Mouse (Mus musculus) spleen, adult 10 weeks (tissue): ENCODE measurements around the gene Clk2. TPM values are rescaled to one million over a fixed set of nuclear protein-coding genes. Genes with fewer than 3 reads are reported as not detected.

Source experiments
- polyA plus RNA-seq: library from polyadenylated mRNA; stranded (reverse); fragments of 350-450 nt; fragmentation: Illumina TruSeq; extraction: RNeasy Lipid Tissue Mini Kit (QIAGEN cat#74804); gene quantifications from one replicate; pipeline ENCODE4 v1.2.3, GENCODE M21; 2015; ENCODE audit warnings: low replicate concordance; ENCODE audit not compliant: insufficient read depth

Clk2 gene
- 91.6 TPM for polyA plus RNA-seq

DNA sequence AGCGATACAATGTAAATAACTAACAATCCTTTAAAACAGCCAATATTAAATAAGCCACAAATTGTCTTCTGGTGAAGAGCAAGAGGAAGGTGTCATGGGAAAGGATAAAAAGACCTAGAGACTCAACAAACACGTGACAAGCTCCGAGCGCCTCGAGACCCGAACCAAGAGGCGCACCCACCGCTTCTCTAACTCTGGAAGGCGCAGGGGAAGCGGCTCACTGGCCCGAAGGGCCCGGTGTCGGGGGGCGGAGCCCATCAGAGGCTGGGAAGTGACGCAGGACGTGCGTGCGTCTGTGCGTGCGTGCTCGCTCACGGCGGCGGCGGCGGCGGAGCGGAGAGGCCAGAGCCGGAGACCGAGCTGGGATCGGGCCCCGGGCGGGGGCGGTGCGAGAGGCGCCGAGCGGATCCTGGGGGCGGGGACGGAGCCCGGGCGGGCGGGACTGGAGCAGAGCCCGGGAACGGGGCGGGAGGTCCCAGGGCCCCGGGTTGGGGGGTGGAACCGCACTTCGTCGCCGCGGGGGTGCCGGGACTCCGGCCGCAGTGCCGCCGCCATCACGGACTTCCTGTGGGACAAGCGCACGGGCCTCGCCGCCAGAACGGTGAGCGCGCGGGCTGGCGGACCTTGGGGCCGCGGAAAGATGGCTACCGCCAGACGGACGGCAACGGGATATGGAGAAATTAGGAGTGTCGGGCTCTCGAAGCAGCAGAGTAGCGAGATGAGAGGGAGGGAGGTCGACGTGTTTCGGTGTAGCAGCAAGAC lies at the start of gene Clk2:
TSS of gene Clk2 (plus strand) at position 290 of the 762 bp plus-strand sequence.

DNA sequence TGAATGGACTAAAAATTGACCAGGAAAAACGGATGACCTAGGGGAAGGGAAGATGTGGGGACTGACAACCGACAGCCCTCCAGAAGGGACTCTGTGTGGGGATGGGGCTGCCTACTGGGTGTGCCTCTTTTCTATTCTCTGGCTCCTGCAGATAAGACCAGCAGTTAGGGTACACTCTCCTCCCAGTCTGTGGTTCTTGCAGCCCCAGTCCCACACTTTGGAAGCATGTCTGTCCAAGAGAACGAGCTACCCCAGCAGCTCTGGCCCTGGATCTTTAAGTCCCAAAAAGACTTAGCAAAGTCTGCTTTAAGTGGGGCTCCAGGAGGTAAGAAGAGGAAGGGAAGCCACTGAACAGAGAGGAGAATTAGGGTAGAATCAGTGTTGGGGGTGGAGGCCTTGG lies 28.6 kb upstream of the Clk2 start, which contains the start of gene Pklr:
TSS of gene Pklr (plus strand) at position 185 of the 400 bp plus-strand sequence.

DNA sequence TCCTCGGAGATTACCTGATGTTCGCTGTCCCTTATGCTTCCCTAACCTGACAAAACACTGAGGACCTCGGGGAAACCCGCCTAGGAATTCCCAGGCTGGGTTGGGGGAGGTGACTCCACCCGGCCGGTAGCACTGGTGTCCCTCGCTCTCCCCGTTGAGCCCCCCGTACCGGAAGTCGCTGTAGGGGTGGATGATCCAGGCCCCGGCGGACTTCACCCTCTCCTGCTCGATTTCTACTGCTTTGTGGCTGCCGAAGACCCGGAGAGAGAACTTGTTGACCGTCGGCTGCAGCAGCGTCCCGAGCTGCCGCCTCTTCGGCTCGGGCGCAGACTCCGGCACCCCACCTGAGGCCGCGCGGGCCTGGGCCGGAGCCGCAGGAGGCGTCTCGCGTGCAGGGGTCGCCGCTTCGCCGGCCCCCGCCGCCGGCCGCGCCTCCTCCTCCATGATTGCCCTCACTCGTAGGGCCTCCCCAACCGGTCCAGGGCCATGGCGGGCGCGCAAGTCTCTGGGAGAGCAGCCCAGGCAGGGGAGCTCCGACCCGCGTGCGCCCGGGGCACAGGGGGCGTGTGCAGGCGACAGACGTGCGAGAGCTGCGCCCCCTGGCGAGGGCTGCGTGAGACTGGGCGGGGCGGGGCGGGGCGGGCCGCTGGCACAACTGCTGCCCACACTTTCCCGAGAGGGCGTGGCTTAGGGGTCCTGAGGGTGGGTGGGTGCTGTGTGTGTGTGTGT lies 4.8 kb upstream of the Clk2 start, which contains the start of gene Hcn3:
TSS of gene Hcn3 (minus strand) at position 581 of the 729 bp plus-strand sequence.

DNA sequence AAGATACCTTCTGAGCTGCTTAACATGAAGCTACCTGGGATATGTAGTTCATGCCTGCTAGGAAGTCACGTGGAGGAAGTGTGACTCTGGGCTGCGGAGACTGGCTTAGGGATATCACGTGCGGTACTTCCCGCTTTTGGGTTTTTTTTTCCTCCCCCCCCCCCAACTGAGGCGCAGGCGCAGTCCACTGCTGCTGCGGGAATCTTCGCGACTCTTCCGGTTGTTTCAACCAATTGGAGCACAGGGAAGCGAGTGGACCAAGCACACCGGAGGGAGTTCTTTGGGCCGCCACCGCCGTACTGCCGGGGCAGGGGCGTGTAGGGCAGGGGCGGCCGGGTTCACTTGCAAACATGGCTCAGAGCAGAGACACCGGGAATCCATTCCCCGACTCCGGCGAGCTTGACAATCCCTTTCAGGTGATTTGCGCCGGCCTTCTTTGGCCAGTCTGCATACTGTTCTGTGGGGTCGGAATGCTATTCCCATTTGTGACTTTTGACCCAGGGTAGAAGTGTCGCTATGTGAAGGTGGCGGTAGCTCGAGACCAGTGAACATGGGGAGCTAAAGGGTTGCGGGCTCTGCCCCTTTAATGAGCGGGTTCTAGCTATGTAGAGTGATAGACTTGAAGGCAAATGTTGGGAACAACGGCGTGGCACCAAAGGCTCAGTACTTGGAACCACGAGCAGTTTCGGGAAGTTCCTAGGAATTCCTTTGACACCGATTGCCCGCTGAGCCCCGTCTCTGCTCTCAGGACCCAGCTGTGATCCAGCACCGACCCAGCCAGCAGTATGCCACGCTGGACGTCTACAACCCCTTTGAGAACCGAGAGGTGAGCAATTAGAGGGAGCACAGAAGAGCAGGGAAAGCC lies 12.9 kb downstream of the Clk2 start, which contains the start of gene Scamp3:
TSS of gene Scamp3 (plus strand) at position 232 of the 865 bp plus-strand sequence.

DNA sequence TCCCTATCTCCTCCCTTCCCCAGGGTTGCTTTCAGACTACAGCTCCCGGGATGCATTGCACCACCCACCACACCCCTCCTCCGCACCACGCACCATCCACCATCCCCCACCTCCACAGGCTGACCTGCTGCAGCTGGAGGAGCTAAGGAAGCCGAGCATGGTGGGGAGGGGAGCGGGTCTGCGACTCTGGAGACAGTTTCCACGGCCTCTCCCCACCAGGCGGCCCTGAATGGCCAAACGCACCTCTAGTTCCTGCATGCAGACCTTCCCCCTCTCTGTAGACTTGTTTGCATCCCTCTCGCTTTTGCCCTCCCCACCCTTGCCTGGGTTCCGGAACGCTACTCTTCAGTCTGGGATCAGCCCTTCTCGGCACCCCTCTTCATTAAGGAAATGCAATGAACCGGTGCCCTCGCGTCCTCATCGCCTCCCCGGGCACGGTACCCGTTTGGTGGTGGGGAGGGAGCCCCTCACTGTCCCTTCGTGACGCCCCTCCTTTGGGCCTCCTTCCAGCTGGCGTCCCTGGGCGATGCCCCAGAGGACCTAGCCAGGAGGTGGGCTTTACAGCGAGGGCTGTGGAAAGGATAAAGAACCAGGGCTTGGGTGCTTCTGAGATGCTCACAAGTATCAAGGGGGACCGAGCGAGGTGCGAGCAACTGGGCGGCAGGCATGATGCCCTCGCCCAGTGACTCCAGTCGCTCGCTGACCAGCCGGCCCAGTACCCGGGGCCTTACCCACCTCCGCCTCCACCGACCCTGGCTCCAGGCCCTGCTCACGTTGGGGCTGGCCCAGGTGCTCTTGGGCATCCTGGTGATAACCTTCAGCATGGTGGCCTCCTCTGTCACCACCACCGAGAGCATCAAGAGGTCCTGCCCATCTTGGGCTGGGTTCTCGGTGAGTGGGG lies 18.7 kb downstream of the Clk2 start, which contains the start of gene Fam189b:
TSS of gene Fam189b (plus strand) at position 86 of the 901 bp plus-strand sequence.

DNA sequence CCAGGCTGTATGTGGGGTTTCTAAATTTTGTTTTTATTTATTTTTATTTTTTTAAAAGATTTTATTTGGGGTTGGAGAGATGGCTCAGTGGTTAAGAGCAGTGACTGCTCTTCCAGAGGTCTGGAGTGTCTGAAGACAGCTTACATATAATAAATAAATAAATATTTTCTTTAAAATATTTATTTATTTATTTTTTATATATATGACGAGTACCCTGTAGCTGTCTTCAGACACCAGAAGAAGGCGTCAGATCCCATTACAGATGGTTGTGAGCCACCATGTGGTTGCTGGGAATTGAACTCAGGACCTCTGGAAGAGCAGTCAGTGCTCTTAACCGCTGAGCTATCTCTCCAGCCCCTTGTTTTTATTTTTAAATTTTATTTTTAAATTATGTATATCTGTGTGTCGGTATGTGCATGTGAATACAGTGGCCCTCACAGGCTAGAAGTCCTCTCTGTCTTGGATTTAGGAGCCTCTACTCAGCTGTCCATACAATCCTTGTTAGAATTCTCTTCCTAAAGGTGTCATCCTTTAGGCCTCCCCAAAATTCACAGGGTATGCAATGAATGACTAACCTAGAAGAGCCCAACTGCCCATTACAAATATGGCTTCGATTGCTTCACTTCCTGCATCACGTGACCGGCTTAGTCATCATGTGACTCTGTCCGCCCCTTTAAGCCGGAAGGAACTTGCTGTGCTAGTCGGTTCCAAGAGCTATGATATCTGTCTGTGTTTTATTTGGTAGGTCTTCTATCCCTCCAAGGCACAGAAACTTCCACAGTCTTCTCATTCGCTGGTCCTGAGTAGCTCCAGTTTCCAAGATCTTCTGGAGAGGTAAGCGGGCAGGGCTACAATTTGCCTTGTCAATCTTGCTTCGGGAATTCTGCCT lies 37.9 kb downstream of the Clk2 start, which contains the start of gene Gba:
TSS of gene Gba (plus strand) at position 676 of the 889 bp plus-strand sequence.

DNA sequence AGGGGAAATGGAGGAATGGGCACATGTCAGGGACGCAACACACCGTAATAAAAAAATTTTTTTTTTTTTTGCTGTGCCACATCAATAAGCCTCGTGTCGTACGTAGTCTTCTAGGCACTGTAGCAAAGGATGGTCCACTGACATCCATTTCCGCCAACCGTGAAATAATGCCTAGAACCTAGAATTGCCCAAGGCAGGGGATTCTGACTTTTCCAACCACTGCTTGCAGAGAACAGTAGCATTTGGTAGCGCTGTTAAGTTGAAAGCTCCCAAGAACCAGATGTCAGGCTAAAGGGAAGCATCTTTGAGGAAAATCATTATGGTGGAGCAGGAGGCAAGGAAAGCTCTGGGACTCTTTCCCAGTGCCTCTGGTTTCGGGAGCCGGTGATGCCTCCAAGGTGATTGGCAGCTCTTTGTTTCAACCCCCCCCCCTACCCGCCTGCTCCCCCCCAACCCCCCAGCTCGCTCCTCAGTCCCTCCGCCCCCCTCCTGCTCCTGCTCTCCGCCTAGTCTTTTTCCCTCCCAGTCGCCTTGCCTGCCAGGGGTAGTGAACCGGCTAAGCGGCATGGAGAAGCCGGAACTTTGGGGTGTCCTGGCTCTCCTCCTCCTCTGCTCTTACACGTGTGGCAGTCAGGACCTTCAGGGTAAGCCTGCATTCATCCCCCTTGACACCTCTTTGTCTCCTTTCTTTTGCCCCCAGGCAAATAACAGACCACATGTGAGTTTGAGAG lies 50.3 kb downstream of the Clk2 start, which contains the start of gene Thbs3:
TSS of gene Thbs3 (plus strand) at position 500 of the 731 bp plus-strand sequence.

Other genes with a start within 250 kb of the Clk2 start
- gene Ash1l, start 214.2 kb upstream of the Clk2 start, polyA plus RNA-seq: 56.6 TPM
- gene Dap3, start 213.6 kb upstream of the Clk2 start, polyA plus RNA-seq: 82.1 TPM
- 22.4 TPM for gene Rusc1, start 71.5 kb upstream of the Clk2 start, polyA plus RNA-seq
- gene Gm43738, start 63.7 kb upstream of the Clk2 start, polyA plus RNA-seq: not detected
- gene Fdps, start 62.8 kb upstream of the Clk2 start, polyA plus RNA-seq: 37.3 TPM
- gene Pklr, start 28.7 kb upstream of the Clk2 start, polyA plus RNA-seq: 1.8 TPM
- 0.23 TPM for gene Hcn3, start 4.6 kb upstream of the Clk2 start, polyA plus RNA-seq
- gene Scamp3, start 12.7 kb downstream of the Clk2 start, polyA plus RNA-seq: 49.7 TPM
- 19.3 TPM for gene Fam189b, start 18.3 kb downstream of the Clk2 start, polyA plus RNA-seq
- 71.7 TPM for gene Gba, start 38.1 kb downstream of the Clk2 start, polyA plus RNA-seq
- 2.9 TPM for gene Thbs3, start 50.4 kb downstream of the Clk2 start, polyA plus RNA-seq
- gene Mtx1, start 62.3 kb downstream of the Clk2 start, polyA plus RNA-seq: 58.4 TPM
- 0.52 TPM for gene Muc1, start 64.3 kb downstream of the Clk2 start, polyA plus RNA-seq
- 83.8 TPM for gene Krtcap2, start 81.2 kb downstream of the Clk2 start, polyA plus RNA-seq
- 0.54 TPM for gene Trim46, start 81.5 kb downstream of the Clk2 start, polyA plus RNA-seq
- gene Dpm3, start 94.6 kb downstream of the Clk2 start, polyA plus RNA-seq: 3.5 TPM
- gene Slc50a1, start 105.8 kb downstream of the Clk2 start, polyA plus RNA-seq: 93.1 TPM
- 3.6 TPM for gene Efna1, start 116.3 kb downstream of the Clk2 start, polyA plus RNA-seq
- gene Efna3, start 158.2 kb downstream of the Clk2 start, polyA plus RNA-seq: not detected
- not detected for gene Efna4, start 173.2 kb downstream of the Clk2 start, polyA plus RNA-seq
- 18.7 TPM for gene Adam15, start 185.2 kb downstream of the Clk2 start, polyA plus RNA-seq
- 0.36 TPM for gene Dcst2, start 197.2 kb downstream of the Clk2 start, polyA plus RNA-seq
- 0.44 TPM for gene Dcst1, start 200.5 kb downstream of the Clk2 start, polyA plus RNA-seq
- 14.7 TPM for gene Zbtb7b, start 230.0 kb downstream of the Clk2 start, polyA plus RNA-seq
- gene Lenep, start 238.0 kb downstream of the Clk2 start, polyA plus RNA-seq: 5.6 TPM
- gene Flad1, start 247.1 kb downstream of the Clk2 start, polyA plus RNA-seq: 16.6 TPM